Mouse (Mus musculus): ENCODE data around the gene Lhfpl2. TPM values are rescaled to one million over a fixed set of nuclear protein-coding genes. Genes with fewer than 3 reads are reported as not detected.
A peak's percentile ranks its signal among the peaks of the same experiment; 100 is the strongest.

The Lhfpl2 gene
- polyA plus RNA-seq, 1 experiment = 15.5 TPM

DNA sequence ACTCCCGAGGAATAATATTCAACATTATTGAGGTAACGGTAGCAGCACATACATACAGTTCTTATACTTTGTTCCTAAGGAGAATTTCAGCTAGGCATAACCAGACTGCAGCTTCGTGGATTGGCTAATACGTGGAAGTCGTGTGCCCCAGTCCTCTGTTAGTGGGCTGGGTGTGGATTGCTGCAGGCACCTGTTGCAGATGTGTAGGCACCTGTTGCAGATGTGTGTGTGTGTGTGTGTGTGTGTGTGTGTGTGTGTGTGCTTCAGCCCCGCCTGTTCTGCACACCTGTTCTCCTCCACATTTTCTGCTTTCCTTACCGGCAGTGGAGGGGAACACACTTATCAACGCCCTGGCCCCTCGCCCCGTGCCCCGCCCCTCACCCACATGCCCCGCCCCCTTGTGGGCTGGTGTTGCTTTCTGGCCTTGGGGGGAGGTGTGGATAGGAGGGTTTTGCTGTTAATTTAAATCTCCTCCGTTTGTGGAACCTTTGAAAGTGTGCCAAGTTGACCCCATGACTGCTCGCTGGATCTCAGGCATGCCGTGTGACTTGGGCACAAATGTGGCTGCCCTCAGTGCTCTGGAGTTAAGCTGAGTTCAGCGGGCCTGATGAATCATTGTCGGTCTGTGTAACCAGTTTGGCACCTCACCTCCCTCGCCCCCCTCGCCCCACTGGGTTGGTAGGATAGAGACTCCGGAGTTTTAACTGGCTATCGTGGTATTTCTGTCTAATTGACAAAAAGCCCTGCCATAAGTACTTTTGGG is 4.9 kb downstream of the Lhfpl2 start:
- peaks cover 91% of the 10 kb centered on the region for H3K79me2 ChIP-seq (ENCODE audit: control insufficient read depth, insufficient read depth)
- H3K4me3 ChIP-seq (ENCODE audit: insufficient read depth, poor library complexity, severe bottlenecking) = no peak overlapping the region
- no peaks in the 10 kb centered on the region for H3K27me3 ChIP-seq (ENCODE audit: control insufficient read depth, insufficient read depth, insufficient read length)
- peaks cover 20% of the 10 kb centered on the region for H3K36me3 ChIP-seq (ENCODE audit: control insufficient read depth, insufficient read depth)
- no peak overlapping the region for H3ac ChIP-seq (ENCODE audit: control insufficient read depth, insufficient read length, low read depth)
- TF ChIP-seq MYOD1 (IDR thresholded peaks at IDR 0.05; ENCODE audit: control insufficient read depth, insufficient read length, low read depth) (peak; percentile 31), USF1 (IDR thresholded peaks at IDR 0.05; ENCODE audit: low read depth) (no peak), MYOG (IDR thresholded peaks at IDR 0.05; ENCODE audit: control insufficient read depth, extremely low read depth, insufficient read length) (no peak), FOSL1 (IDR thresholded peaks at IDR 0.05; ENCODE audit: insufficient read depth, low read length, poor library complexity, severe bottlenecking) (peak; percentile 3), CEBPB (IDR thresholded peaks at IDR 0.05; ENCODE audit: low read depth) (no peak), CTCF (IDR thresholded peaks at IDR 0.05; ENCODE audit: control insufficient read depth, insufficient read depth, insufficient read length) (no peak), MAX (IDR thresholded peaks at IDR 0.05) (peak; percentile 23)
- peaks cover 70% of the 10 kb centered on the region for H3K79me3 ChIP-seq (ENCODE audit: low read depth)

- TF ChIP-seq FOSL1 (IDR thresholded peaks at IDR 0.05; ENCODE audit: insufficient read depth, low read length, poor library complexity, severe bottlenecking) (no peak), MYOD1 (IDR thresholded peaks at IDR 0.05; ENCODE audit: control insufficient read depth, insufficient read length, low read depth) (no peak), MAX (IDR thresholded peaks at IDR 0.05) (no peak), USF1 (IDR thresholded peaks at IDR 0.05; ENCODE audit: low read depth) (no peak), MYOG (IDR thresholded peaks at IDR 0.05; ENCODE audit: control insufficient read depth, extremely low read depth, insufficient read length) (no peak), CEBPB (IDR thresholded peaks at IDR 0.05; ENCODE audit: low read depth) (peak; percentile 60), CTCF (IDR thresholded peaks at IDR 0.05; ENCODE audit: control insufficient read depth, insufficient read depth, insufficient read length) (no peak)
- H3K4me3 ChIP-seq (ENCODE audit: insufficient read depth, poor library complexity, severe bottlenecking) = no peak overlapping the region
- no peaks in the 10 kb centered on the region for H3K27me3 ChIP-seq (ENCODE audit: control insufficient read depth, insufficient read depth, insufficient read length)
These were observed 5.6 kb downstream of the Lhfpl2 start for GRCm38 (mm10) chr13:94063156-94063555.

GRCm38 (mm10) chr13:94064571-94064970 is 7.0 kb downstream of the Lhfpl2 start:
- peaks cover 67% of the 10 kb centered on the region for H3K79me3 ChIP-seq (ENCODE audit: low read depth)
- peaks cover 93% of the 10 kb centered on the region for H3K79me2 ChIP-seq (ENCODE audit: control insufficient read depth, insufficient read depth)
- H3K27me3 ChIP-seq (ENCODE audit: control insufficient read depth, insufficient read depth, insufficient read length) = no peaks in the 10 kb centered on the region
- TF ChIP-seq FOSL1 (IDR thresholded peaks at IDR 0.05; ENCODE audit: insufficient read depth, low read length, poor library complexity, severe bottlenecking) = no peak
- peak; percentile 66 for TF ChIP-seq MYOD1 (IDR thresholded peaks at IDR 0.05; ENCODE audit: control insufficient read depth, insufficient read length, low read depth)
- H3K36me3 ChIP-seq (ENCODE audit: control insufficient read depth, insufficient read depth) = peaks cover 20% of the 10 kb centered on the region
- H3K4me3 ChIP-seq (ENCODE audit: insufficient read depth, poor library complexity, severe bottlenecking) = no peak overlapping the region
- H3ac ChIP-seq (ENCODE audit: control insufficient read depth, insufficient read length, low read depth) = no peak overlapping the region

More at GRCm38 (mm10) chr13:94063156-94063555, 5.6 kb downstream of the Lhfpl2 start:
- peaks cover 68% of the 10 kb centered on the region for H3K79me3 ChIP-seq (ENCODE audit: low read depth)
- no peak overlapping the region for H3ac ChIP-seq (ENCODE audit: control insufficient read depth, insufficient read length, low read depth)
- peaks cover 93% of the 10 kb centered on the region for H3K79me2 ChIP-seq (ENCODE audit: control insufficient read depth, insufficient read depth)
- peaks cover 20% of the 10 kb centered on the region for H3K36me3 ChIP-seq (ENCODE audit: control insufficient read depth, insufficient read depth)

DNA sequence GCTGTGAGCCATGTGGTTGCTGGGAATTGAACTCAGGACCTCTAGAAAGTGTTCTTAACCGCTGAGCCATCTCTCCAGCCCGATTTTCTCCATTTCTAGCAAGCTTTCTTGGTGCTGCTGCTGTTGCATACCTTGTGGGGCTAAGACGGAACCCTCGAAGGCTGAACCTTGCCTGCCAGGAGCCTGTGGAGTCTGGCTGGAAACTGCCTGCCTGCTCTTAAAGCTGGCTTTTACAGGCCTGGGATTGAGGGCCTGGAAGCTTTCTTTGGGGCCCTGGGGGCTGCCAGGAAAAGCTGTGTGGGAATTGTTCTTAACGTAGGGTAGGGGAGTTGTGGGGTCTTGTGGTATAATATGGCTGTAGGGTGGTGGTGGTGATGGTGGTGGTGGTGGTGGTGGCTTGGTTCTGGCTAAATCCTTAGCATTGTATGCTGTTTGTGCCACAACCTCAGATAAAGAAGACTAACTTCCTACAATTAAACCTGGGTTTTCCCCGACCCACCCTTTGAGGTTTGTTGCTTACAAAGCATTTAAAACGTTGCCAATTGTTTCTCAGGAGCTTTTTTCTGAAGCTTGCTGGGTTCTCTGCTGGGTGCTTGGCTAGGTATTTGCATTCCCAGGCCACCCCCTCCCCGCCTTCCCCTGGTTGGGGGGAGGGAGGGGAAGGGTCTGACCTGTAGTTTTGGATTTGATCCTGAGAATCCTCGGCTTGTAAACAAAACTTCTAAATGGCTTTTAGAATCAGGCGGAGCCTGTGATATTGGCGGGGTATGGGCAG is 7.9 kb downstream of the Lhfpl2 start:
- no peak overlapping the region for H3K4me3 ChIP-seq (ENCODE audit: insufficient read depth, poor library complexity, severe bottlenecking)
- peaks cover 93% of the 10 kb centered on the region for H3K79me2 ChIP-seq (ENCODE audit: control insufficient read depth, insufficient read depth)
- H3K79me3 ChIP-seq (ENCODE audit: low read depth) = peaks cover 68% of the 10 kb centered on the region
- no peak for TF ChIP-seq CTCF (IDR thresholded peaks at IDR 0.05; ENCODE audit: control insufficient read depth, insufficient read depth, insufficient read length)
- TF ChIP-seq MAX (IDR thresholded peaks at IDR 0.05) = no peak
- no peak for TF ChIP-seq CEBPB (IDR thresholded peaks at IDR 0.05; ENCODE audit: low read depth)
- TF ChIP-seq USF1 (IDR thresholded peaks at IDR 0.05; ENCODE audit: low read depth) = no peak
- TF ChIP-seq MYOD1 (IDR thresholded peaks at IDR 0.05; ENCODE audit: control insufficient read depth, insufficient read length, low read depth) = no peak
- TF ChIP-seq FOSL1 (IDR thresholded peaks at IDR 0.05; ENCODE audit: insufficient read depth, low read length, poor library complexity, severe bottlenecking) = no peak
- TF ChIP-seq MYOG (IDR thresholded peaks at IDR 0.05; ENCODE audit: control insufficient read depth, extremely low read depth, insufficient read length) = no peak
- H3K36me3 ChIP-seq (ENCODE audit: control insufficient read depth, insufficient read depth) = peaks cover 14% of the 10 kb centered on the region
- no peak overlapping the region for H3ac ChIP-seq (ENCODE audit: control insufficient read depth, insufficient read length, low read depth)
- no peaks in the 10 kb centered on the region for H3K27me3 ChIP-seq (ENCODE audit: control insufficient read depth, insufficient read depth, insufficient read length)

GRCm38 (mm10) chr13:94066626-94067275 is 9.2 kb downstream of the Lhfpl2 start:
- TF ChIP-seq MYOD1 (IDR thresholded peaks at IDR 0.05; ENCODE audit: control insufficient read depth, insufficient read length, low read depth) = no peak
- no peak for TF ChIP-seq MYOG (IDR thresholded peaks at IDR 0.05; ENCODE audit: control insufficient read depth, extremely low read depth, insufficient read length)
- no peak for TF ChIP-seq FOSL1 (IDR thresholded peaks at IDR 0.05; ENCODE audit: insufficient read depth, low read length, poor library complexity, severe bottlenecking)
- TF ChIP-seq USF1 (IDR thresholded peaks at IDR 0.05; ENCODE audit: low read depth) = no peak
- no peak for TF ChIP-seq CEBPB (IDR thresholded peaks at IDR 0.05; ENCODE audit: low read depth)
- no peak for TF ChIP-seq CTCF (IDR thresholded peaks at IDR 0.05; ENCODE audit: control insufficient read depth, insufficient read depth, insufficient read length)
- TF ChIP-seq MAX (IDR thresholded peaks at IDR 0.05) = no peak
- Histone ChIP-seq H3K36me3 (ENCODE audit: control insufficient read depth, insufficient read depth) (peaks cover 12% of the 10 kb centered on the region), H3K27me3 (ENCODE audit: control insufficient read depth, insufficient read depth, insufficient read length) (no peaks in the 10 kb centered on the region), H3K79me3 (ENCODE audit: low read depth) (peaks cover 67% of the 10 kb centered on the region), H3K4me3 (ENCODE audit: insufficient read depth, poor library complexity, severe bottlenecking) (no peak overlapping the region), H3K79me2 (ENCODE audit: control insufficient read depth, insufficient read depth) (peaks cover 93% of the 10 kb centered on the region), H3ac (ENCODE audit: control insufficient read depth, insufficient read length, low read depth) (no peak overlapping the region)
